Mouse (Mus musculus) CH12.LX (cell line): ENCODE results near the gene Ncbp1. TPM values are rescaled to one million over a fixed set of nuclear protein-coding genes. Genes with fewer than 3 reads are reported as not detected.

Source experiments
- DNase-seq: peaks from one replicate; pipeline ENCODE4 v3.0.0-alpha.2; 2013; ENCODE audit errors: extremely low read depth
- H3K27ac ChIP-seq: 2 replicates; pipeline ENCODE4 v1.5.1; 2012; ENCODE audit warnings: low read depth, mild to moderate bottlenecking, control low read depth, moderate library complexity; ENCODE audit not compliant: insufficient read depth
- H3K27me3 ChIP-seq: replicated peaks from 2 replicates; pipeline ENCODE3; 2012; ENCODE audit warnings: inconsistent platforms
- H3K36me3 ChIP-seq, 2 experiments: replicated peaks in 1 of 2; 2 replicates each; pipeline versions ENCODE3 to v1.6.1; 2012; ENCODE audit warnings: inconsistent platforms in 1 of 2, low read length in 1 of 2, mild to moderate bottlenecking in 1 of 2, mixed read lengths in 1 of 2, moderate library complexity in 1 of 2; ENCODE audit not compliant: control insufficient read depth in 1 of 2, insufficient read depth in 1 of 2
- H3K4me1 ChIP-seq, 2 experiments: 2 replicates each; pipeline ENCODE4 v1.6.1; 2012; ENCODE audit warnings: inconsistent platforms in 1 of 2, moderate library complexity in 1 of 2; ENCODE audit not compliant: insufficient read depth in 2 of 2, control insufficient read depth in 1 of 2
- H3K4me2 ChIP-seq: 2 replicates; pipeline ENCODE4 v1.6.1; 2012; ENCODE audit warnings: low read depth, mild to moderate bottlenecking, control low read depth; ENCODE audit not compliant: poor library complexity, insufficient read depth, severe bottlenecking
- H3K4me3 ChIP-seq, 3 experiments: fragments of 150-350 bp in 1 of 3; sonication (generic) in 1 of 3; replicated peaks in 1 of 3; 2 replicates each; pipeline versions ENCODE3 to v1.5.1; 2011 to 2012; ENCODE audit warnings: low read depth in 2 of 3, low read length in 2 of 3, mild to moderate bottlenecking in 2 of 3, moderate library complexity in 2 of 3, control low read depth in 1 of 3, improper control_type of control experiment in 1 of 3, inconsistent platforms in 1 of 3, mixed read lengths in 1 of 3; ENCODE audit not compliant: poor library complexity in 1 of 3
- H3K79me2 ChIP-seq: replicated peaks from 2 replicates; pipeline ENCODE4 v1.6.1; 2012; ENCODE audit warnings: mild to moderate bottlenecking, moderate library complexity; ENCODE audit not compliant: control insufficient read depth, poor library complexity, insufficient read depth, severe bottlenecking; ENCODE audit errors: extremely low read depth
- H3K9ac ChIP-seq: 2 replicates; pipeline ENCODE4 v1.6.1; 2012; ENCODE audit warnings: low read depth, mild to moderate bottlenecking, control low read depth, moderate library complexity; ENCODE audit not compliant: insufficient read depth
- H3K9me3 ChIP-seq: replicated peaks from 2 replicates; pipeline ENCODE3; 2012; ENCODE audit warnings: low read length, inconsistent platforms, mixed read lengths
- BHLHE40 ChIP-seq: IDR thresholded peaks from 2 replicates; pipeline ENCODE4 v1.6.1; 2011; ENCODE audit warnings: mild to moderate bottlenecking, low read depth, low read length, improper control_type of control experiment
- CHD1 ChIP-seq: IDR thresholded peaks from 2 replicates; pipeline ENCODE4 v1.6.1; 2012; ENCODE audit warnings: low read depth, low read length, improper control_type of control experiment, inconsistent platforms
- CHD2 ChIP-seq: IDR thresholded peaks from 2 replicates; pipeline ENCODE4 v1.6.1; 2011; ENCODE audit warnings: low read length, improper control_type of control experiment
- CTCF ChIP-seq, 2 experiments: IDR thresholded peaks in 1 of 2; conservative IDR thresholded peaks in 1 of 2; 2 replicates each; pipeline ENCODE4 v1.5.1; 2011 to 2012; ENCODE audit warnings: low read depth in 2 of 2, low read length in 2 of 2, improper control_type of control experiment in 1 of 2, inconsistent platforms in 1 of 2, mild to moderate bottlenecking in 1 of 2, moderate library complexity in 1 of 2
- ELF1 ChIP-seq: IDR thresholded peaks from 2 replicates; pipeline ENCODE4 v1.6.1; 2014; ENCODE audit warnings: low read depth, mild to moderate bottlenecking, inconsistent platforms, low read length, improper control_type of control experiment
- ETS1 ChIP-seq: conservative IDR thresholded peaks from 2 replicates; pipeline ENCODE4 v1.6.1; 2012; ENCODE audit warnings: low read depth, mild to moderate bottlenecking, inconsistent platforms, low read length, improper control_type of control experiment, moderate library complexity
- GABPA ChIP-seq: IDR thresholded peaks from 2 replicates; pipeline ENCODE4 v1.6.1; 2012; ENCODE audit warnings: low read depth, low read length, improper control_type of control experiment, inconsistent platforms; ENCODE audit not compliant: insufficient replicate concordance
- HCFC1 ChIP-seq: IDR thresholded peaks from 2 replicates; pipeline ENCODE4 v1.6.1; 2012; ENCODE audit warnings: low read depth, mild to moderate bottlenecking, inconsistent platforms, low read length, improper control_type of control experiment
- IRF4 ChIP-seq: IDR thresholded peaks from 2 replicates; pipeline ENCODE4 v1.6.1; 2014; ENCODE audit warnings: low read depth, mild to moderate bottlenecking, inconsistent platforms, low read length, improper control_type of control experiment
- JUN ChIP-seq: IDR thresholded peaks from 2 replicates; pipeline ENCODE4 v1.6.1; 2011; ENCODE audit warnings: low read depth, mild to moderate bottlenecking, low read length, improper control_type of control experiment, moderate library complexity; ENCODE audit not compliant: insufficient read depth
- MAX ChIP-seq: IDR thresholded peaks from 2 replicates; pipeline ENCODE4 v1.6.1; 2011; ENCODE audit warnings: low read length, improper control_type of control experiment
- MAZ ChIP-seq: IDR thresholded peaks from 2 replicates; pipeline ENCODE4 v1.6.1; 2012; ENCODE audit warnings: low read depth, mild to moderate bottlenecking, inconsistent platforms, low read length, improper control_type of control experiment, moderate library complexity
- MXI1 ChIP-seq: IDR thresholded peaks from 2 replicates; pipeline ENCODE4 v1.6.1; 2011; ENCODE audit warnings: mild to moderate bottlenecking, low read depth, low read length, improper control_type of control experiment
- MYC ChIP-seq: IDR thresholded peaks from 2 replicates; pipeline ENCODE4 v1.6.1; 2011; ENCODE audit warnings: low read depth, mild to moderate bottlenecking, improper control_type of control experiment, low read length
- NELFE ChIP-seq: IDR thresholded peaks from 2 replicates; pipeline ENCODE4 v1.6.1; 2011; ENCODE audit warnings: low read depth, low read length, improper control_type of control experiment
- NRF1 ChIP-seq: IDR thresholded peaks from 2 replicates; pipeline ENCODE4 v1.6.1; 2014; ENCODE audit warnings: low read depth, mild to moderate bottlenecking, inconsistent platforms, low read length, improper control_type of control experiment, moderate library complexity
- POLR2A ChIP-seq: IDR thresholded peaks from 2 replicates; pipeline ENCODE4 v1.6.1; 2011; ENCODE audit warnings: low read depth, mild to moderate bottlenecking, improper control_type of control experiment, low read length
- RAD21 ChIP-seq: IDR thresholded peaks from 2 replicates; pipeline ENCODE4 v1.6.1; 2011; ENCODE audit warnings: low read depth, mild to moderate bottlenecking, low read length, improper control_type of control experiment, moderate library complexity
- RCOR1 ChIP-seq: conservative IDR thresholded peaks from 2 replicates; pipeline ENCODE4 v1.6.1; 2012; ENCODE audit warnings: low read depth, mild to moderate bottlenecking, inconsistent platforms, low read length, improper control_type of control experiment
- SMC3 ChIP-seq: IDR thresholded peaks from 2 replicates; pipeline ENCODE4 v1.6.1; 2011; ENCODE audit warnings: low read depth, low read length, improper control_type of control experiment
- TBP ChIP-seq: conservative IDR thresholded peaks from 2 replicates; pipeline ENCODE4 v1.6.1; 2011; ENCODE audit warnings: low read depth, low read length, improper control_type of control experiment
- USF1 ChIP-seq: IDR thresholded peaks from 2 replicates; pipeline ENCODE4 v1.6.1; 2014; ENCODE audit warnings: low read depth, mild to moderate bottlenecking, inconsistent platforms, low read length, improper control_type of control experiment
- ZKSCAN1 ChIP-seq: IDR thresholded peaks from 2 replicates; pipeline ENCODE4 v1.6.1; 2012; ENCODE audit warnings: low read depth, inconsistent platforms, low read length, improper control_type of control experiment, borderline replicate concordance
- ZMIZ1 ChIP-seq: IDR thresholded peaks from 2 replicates; pipeline ENCODE4 v1.6.1; 2012; ENCODE audit warnings: low read depth, mild to moderate bottlenecking, inconsistent platforms, low read length, improper control_type of control experiment
- ZNF384 ChIP-seq: IDR thresholded peaks from 2 replicates; pipeline ENCODE4 v1.6.1; 2012; ENCODE audit warnings: low read depth, low read length, improper control_type of control experiment, inconsistent platforms
- dilution Hi-C: fragments of 300-500 bp; cut with MboI; formaldehyde crosslinking; loops from 2 replicates; pipeline ENCODE4 v1.14.3; 2020; ENCODE audit warnings: low sequenced_read_pairs; ENCODE audit not compliant: extremely low pct_unique_long_range_greater_than_20kb, extremely low pct_ligation_motif_present
- in situ Hi-C: fragments of 300-500 bp; cut with MboI; formaldehyde crosslinking; loops from 3 replicates; pipeline ENCODE4 v1.14.3; 2019; ENCODE audit warnings: low sequenced_read_pairs, low pct_ligation_motif_present, low pct_unique_long_range_greater_than_20kb, mixed read lengths
- polyA plus RNA-seq: library from polyadenylated mRNA; unstranded; fragments of >175 nt; gene quantifications from 2 replicates; pipeline ENCODE4 v1.2.1, GENCODE M21; 2012; ENCODE audit warnings: low read depth; ENCODE audit not compliant: insufficient read length
- total RNA-seq, 2 experiments: library from RNA; depleted of rRNA; stranded (reverse); fragments of 300-350 nt in 1 of 2; fragments of >200 nt in 1 of 2; gene quantifications; 2 replicates each; pipeline ENCODE4 v1.2.3; 2012 to 2014

Gene Ncbp1
- total and polyA plus RNA-seq, 3 experiments: 64.7 to 121 (median 88.2) TPM

DNA sequence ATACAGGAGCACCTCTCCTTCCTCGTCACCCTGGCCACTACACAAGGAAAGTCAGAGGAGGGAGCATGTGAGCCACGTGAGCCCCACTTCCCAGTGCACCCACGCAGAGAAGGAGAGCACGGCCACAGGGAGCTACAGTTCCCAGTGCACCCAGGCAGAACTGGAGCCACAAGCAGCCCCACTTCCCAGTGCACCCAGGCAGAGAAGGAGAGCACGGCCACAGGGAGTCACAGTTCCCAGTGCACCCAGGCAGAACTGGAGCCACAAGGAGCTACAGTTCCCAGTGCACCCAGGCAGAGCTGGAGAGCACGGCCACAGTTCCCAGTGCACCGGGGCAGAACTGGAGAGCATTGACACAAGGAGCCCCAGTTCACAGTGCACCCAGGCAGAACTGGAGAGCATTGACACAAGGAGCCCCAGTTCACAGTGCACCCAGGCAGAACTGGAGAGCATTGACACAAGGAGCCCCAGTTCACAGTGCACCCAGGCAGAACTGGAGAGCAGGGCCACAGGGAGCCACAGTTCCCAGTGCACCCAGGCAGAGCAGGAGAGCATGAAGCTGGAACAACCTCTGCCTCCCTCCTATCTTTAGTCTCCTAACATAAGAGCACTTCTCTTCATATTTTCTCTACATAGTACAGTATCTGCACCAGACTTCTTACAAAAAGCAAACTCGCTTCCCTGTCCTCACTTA is 9.0 kb upstream of the Ncbp1 start:
- dilution Hi-C loops: no loop called here
- no peak for TF ChIP-seq USF1
- no peak for TF ChIP-seq MXI1
- no peak for TF ChIP-seq MAZ
- TF ChIP-seq ZMIZ1: no peak
- no peak for TF ChIP-seq GABPA
- no peak for TF ChIP-seq BHLHE40
- Histone ChIP-seq H3K9me3 (no peaks in the 10 kb centered on the region), H3K9ac (no peak overlapping the region), H3K4me1 (0 out of 4 replicates have a peak, but pooled peaks cover 0 to 2% of the 10 kb centered on the region in 2 experiments), H3K27ac (no peak overlapping the region), H3K4me3 (no peak overlapping the region), H3K27me3 (no peaks in the 10 kb centered on the region), H3K4me2 (no peak overlapping the region), H3K79me2 (no peaks in the 10 kb centered on the region), H3K36me3 (peaks cover 66 to 90% of the 10 kb centered on the region in 2 experiments)
- in situ Hi-C loops: loop anchor here (10.0 kb wide), 1 partner anchor 185 kb away; no protein-coding TSS in a partner anchor
- DNase-seq: no peak

DNA sequence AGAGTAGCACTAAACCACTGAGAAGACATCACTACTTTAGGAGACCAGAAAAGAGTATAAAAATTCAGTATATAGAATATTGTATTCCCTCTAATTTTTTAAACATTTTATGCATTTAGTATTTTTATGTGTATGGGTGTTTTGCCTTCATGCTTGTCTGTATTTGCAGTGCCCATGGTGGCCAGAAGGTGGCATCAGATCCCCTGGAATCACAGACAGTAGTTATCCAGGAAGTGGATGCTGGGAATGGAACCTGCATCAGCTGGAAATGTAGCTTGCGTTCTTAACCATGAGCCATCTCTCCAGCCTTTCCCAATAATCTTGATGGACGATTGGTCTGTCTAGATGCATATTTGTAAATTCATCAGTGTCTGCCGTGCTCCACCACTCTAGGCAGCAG is 8.2 kb upstream of the Ncbp1 start:
- Histone ChIP-seq H3K4me3 (no peak overlapping the region), H3K9me3 (no peaks in the 10 kb centered on the region), H3K4me1 (0 out of 4 replicates have a peak, but pooled peaks cover 0 to 2% of the 10 kb centered on the region in 2 experiments)

GRCm38 (mm10) chr4:46131791-46132190 is 6.6 kb upstream of the Ncbp1 start:
- Histone ChIP-seq H3K4me2 (no peak overlapping the region), H3K27ac (no peak overlapping the region), H3K4me3 (no peak overlapping the region), H3K27me3 (no peaks in the 10 kb centered on the region), H3K79me2 (peaks cover 6% of the 10 kb centered on the region; the same call in 1 of the 2 replicates), H3K4me1 (peaks cover 0 to 9% of the 10 kb centered on the region in 2 experiments; a peak in 2 of 4 replicates), H3K9me3 (no peaks in the 10 kb centered on the region), H3K36me3 (peaks cover 53 to 86% of the 10 kb centered on the region in 2 experiments), H3K9ac (no peak overlapping the region)
- no peak for TF ChIP-seq NELFE
- TF ChIP-seq IRF4: no peak
- TF ChIP-seq CHD1: no peak
- TF ChIP-seq NRF1: no peak
- no peak for TF ChIP-seq MAX
- no peak for TF ChIP-seq RAD21
- TF ChIP-seq ZNF384: no peak
- TF ChIP-seq JUN: no peak
- TF ChIP-seq BHLHE40: no peak
- TF ChIP-seq ETS1: no peak
- TF ChIP-seq MXI1: no peak
- no peak for TF ChIP-seq CHD2
- TF ChIP-seq ZKSCAN1: no peak
- no peak for TF ChIP-seq POLR2A
- TF ChIP-seq HCFC1: no peak
- TF ChIP-seq SMC3: no peak
- TF ChIP-seq MYC: no peak
- TF ChIP-seq RCOR1: no peak
- in situ Hi-C loops: no loop called here
- dilution Hi-C loops: no loop called here
- DNase-seq: no peak

More for the DNA sequence above, 8.2 kb upstream of the Ncbp1 start:
- Histone ChIP-seq H3K27me3 (no peaks in the 10 kb centered on the region), H3K9ac (no peak overlapping the region), H3K36me3 (peaks cover 64 to 89% of the 10 kb centered on the region in 2 experiments), H3K4me2 (no peak overlapping the region), H3K79me2 (no peaks in the 10 kb centered on the region), H3K27ac (no peak overlapping the region)
- dilution Hi-C loops (no loop called here), in situ Hi-C loops (no loop called here)
- DNase-seq: peak; percentile 57
- peak; percentile 62 for TF ChIP-seq RAD21
- TF ChIP-seq TBP: no peak
- no peak for TF ChIP-seq JUN
- TF ChIP-seq GABPA: no peak
- peak; percentile 66 to 74 for TF ChIP-seq CTCF (conservative IDR thresholded peaks at IDR 0.05 in 1 of 2, IDR thresholded peaks at IDR 0.05 in 1 of 2; ENCODE audit: low read depth in 2 of 2, low read length in 2 of 2)
- peak; percentile 41 for TF ChIP-seq SMC3
- peak; percentile 78 for TF ChIP-seq ELF1
